Mouse (Mus musculus) urinary bladder, postnatal 25 days (tissue): ENCODE measurements at regions not wholly inside any gene's neighbourhood (a gene's known extent, or its start where the extent isn't known, plus 50 kb on each side); places are given as distances from the start of the nearest gene placed in this dataset.
"Not testable (repeated sequence)": the region's sequence is repeated elsewhere in the genome, so short reads cannot be mapped to it uniquely, and the experiment has no call there.

Experiments used
- DNase-seq: peaks from one replicate; pipeline ENCODE4 v3.0.0; 2022; ENCODE audit warnings: low spot score

DNA sequence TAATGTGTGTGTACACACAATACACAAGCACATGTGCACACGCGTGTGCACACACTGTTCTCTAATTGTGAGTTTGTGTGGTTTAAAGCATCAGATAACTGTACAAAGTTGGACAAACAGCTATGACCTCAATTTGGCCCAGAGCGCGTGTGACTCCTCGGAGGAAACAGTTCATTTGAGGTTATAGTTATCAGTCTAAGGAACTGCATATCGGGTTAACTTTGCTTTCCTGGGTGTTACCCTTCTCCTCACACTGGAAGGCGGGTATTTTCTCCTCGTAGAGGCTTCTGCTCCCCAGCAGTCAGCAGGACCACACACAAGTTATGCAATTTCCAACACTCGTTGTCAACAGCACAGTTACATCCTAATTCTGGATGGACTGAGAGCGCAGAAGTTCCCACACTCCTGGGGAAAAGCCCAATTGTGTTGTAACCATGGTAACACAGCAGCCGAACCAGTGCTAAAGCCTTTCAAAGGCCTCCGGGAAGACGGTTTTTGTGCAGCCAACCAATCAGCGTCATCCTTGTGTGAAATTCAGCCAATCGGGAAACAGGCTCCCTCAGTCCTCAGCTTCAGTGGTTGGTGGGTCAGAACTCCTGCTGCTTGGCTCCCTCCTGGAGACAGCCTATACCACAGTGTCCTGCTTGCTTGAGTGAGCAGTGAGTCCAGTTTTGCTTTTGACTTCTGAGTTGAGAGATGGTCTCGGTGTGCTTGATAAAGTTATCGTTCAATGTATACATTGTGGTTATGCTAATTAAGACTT, 198.6 kb upstream of the Hs6st1 start:
- DNase-seq, result peak; percentile 33

GRCm38 (mm10) chr1:35870144-35870827, 197.9 kb upstream of the Hs6st1 start:
- no peak for DNase-seq

- DNase-seq, result no peak
Observed at GRCm38 (mm10) chr1:35873038-35873437, 195.2 kb upstream of the Hs6st1 start.

DNA sequence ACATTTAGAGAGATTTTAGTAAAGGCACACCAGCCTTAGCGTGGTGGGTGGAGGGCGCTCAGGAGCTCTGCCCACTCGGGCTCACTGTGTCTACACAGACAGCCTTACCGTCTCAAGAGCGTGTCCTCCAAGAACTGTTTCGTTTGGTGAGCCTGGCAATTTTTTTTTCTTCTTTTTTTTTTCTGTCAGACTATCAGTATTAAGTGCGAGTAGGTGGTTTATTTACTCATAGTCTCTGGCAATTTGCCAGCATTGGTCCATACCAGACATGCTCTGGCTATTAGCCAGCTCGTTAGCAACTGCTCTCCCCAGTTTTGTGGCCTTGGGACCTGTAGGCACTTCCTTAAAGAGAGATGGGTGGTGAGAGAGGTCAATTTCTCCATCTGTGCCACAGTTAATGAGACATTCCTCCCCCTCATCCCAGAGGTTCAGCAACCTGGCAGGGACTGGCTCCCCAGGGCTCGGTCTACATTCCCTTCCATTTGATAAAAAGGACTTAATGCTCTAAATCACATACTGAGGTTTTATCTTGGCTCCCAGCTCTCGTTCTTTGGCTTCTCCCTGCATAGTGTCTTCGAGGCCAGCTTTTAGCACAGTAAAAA, 192.9 kb upstream of the Hs6st1 start:
- DNase-seq, result no peak

GRCm38 (mm10) chr1:35878426-35878825, 189.8 kb upstream of the Hs6st1 start:
- no peak for DNase-seq

DNA sequence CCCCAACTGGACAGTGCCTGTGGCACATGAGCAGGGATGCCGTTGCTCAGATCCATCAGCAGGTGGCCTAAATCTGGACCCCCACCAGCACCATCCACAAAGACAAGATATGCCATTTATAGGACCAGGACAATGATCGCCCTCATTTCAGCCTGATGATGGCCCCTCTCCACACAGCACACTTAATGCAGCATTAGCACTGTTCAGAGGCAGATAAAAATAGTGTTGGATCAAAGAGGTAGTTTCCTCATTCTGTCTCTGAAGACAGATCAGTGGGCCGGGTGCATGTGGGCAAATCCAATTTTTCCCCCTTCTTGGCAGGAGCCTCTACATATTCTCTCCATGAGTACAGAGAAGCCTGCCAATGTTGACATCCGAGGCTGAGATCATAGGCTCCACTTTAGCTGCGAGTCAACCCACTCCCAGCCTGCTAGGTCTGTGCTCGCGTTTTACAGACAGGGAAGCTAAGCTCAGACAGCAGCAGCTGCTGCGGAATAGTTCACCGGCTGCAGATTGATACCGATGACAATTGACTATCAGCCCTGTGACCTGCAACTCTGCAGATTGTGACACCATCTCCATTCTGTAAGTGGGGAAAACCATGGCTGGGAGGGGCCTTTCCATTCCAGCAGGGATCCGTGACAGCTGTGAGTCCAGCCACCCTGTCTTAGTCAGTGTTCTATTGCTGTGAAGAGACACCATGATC, 188.7 kb upstream of the Hs6st1 start:
- no peak for DNase-seq

DNA sequence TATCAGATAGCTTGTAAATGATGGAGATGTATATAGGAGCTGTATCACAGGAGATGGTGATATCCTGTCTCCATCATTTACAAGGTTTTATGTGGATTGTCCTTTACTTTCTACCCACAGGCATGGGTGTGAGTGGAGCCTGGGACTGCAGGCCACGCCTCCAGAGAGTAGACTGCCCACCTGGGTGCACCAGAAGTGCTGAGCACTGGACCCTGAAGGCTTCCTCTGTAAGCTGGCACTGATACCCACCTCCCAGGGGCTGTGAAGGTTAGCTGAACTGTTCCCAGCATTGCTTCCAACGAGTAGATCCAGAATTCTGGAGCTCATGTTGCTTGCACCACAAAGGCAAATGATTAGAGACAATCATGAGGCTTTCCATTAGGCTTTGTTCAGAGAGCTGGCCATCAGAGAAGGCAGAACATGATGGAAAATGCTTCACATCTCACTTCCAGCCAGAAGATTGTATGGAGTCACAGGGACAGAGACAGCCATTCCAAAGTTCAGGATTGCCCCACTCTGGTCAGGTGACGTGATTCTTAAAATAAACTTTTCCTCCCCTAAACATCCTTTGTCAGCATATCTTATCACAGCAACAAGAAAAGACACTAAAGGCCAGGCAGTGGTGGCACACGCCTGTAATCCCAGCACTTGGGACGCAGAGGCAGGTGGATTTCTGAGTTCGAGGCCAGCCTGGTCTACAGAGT, 187.5 kb upstream of the Hs6st1 start:
- DNase-seq, result no peak

GRCm38 (mm10) chr1:35881521-35881920, 186.7 kb upstream of the Hs6st1 start:
- DNase-seq, result no peak

- no peak for DNase-seq
Observed at GRCm38 (mm10) chr1:35882101-35882500, 186.1 kb upstream of the Hs6st1 start.

- no peak for DNase-seq
Observed at GRCm38 (mm10) chr1:35889731-35890499, 178.3 kb upstream of the Hs6st1 start.

GRCm38 (mm10) chr1:35890500-35890900, 177.7 kb upstream of the Hs6st1 start:
- DNase-seq, result no peak

GRCm38 (mm10) chr1:35899536-35899935, 168.7 kb upstream of the Hs6st1 start:
- no peak for DNase-seq

DNA sequence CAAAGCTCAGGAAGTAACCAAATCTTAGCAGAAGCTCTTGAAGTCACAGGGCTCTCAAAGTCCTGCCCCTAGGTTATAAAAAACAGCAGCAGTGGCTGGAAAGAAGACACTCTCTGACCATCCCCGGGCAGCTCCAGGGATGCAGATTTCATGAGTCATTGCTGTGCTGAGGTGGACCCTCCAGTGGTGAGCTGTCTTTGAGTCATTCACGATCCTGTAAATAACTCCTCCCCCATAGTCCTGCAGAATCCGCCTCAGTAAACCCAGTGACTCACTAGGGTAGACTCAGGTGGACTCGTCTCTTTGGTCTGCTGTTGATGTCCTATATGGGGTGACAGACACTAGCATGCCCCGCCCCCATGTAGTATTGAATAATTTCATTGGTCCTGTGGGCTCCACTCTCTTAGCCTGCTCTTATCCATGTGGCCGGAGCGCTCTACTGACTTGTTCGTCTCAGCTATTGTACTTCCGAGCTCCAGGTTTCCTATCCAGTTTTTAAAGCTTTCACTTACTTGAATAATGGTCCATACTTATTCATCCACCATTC, 164.1 kb upstream of the Hs6st1 start:
- DNase-seq, result no peak

- DNase-seq, result no peak
Observed at GRCm38 (mm10) chr1:35913551-35913950, 154.6 kb upstream of the Hs6st1 start.

GRCm38 (mm10) chr1:35914175-35914574, 154.0 kb upstream of the Hs6st1 start:
- not testable (repeated sequence) for DNase-seq

- no peak for DNase-seq
Observed at GRCm38 (mm10) chr1:35915526-35915925, 152.7 kb upstream of the Hs6st1 start.

GRCm38 (mm10) chr1:35919840-35920734, 148.1 kb upstream of the Hs6st1 start:
- DNase-seq, result no peak

DNA sequence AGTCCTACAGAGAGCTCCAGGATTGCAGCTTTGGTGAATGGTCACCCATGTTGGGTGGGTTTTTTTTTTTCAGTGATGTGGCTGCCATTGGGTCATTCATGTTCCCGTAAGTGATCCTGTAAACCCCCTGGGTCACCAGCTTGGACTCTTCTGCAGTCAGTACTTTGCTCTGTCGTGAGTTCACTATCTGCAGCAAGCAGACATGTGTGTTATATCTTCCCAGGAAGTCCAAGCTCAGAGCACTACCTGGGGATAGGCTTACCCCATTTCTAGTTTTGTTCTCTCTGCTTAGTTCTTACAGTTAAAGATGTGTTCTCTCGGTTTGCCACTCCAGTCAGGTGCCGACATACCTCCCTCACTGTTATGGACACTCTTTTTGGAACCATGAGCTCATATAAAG, 143.4 kb upstream of the Hs6st1 start:
- no peak for DNase-seq

- no peak for DNase-seq
Observed at GRCm38 (mm10) chr1:35925301-35925700, 142.9 kb upstream of the Hs6st1 start.
